Mouse (Mus musculus): ENCODE measurements at regions not wholly inside any gene's neighbourhood (a gene's known extent, or its start where the extent isn't known, plus 50 kb on each side); places are given as distances from the start of the nearest gene placed in this dataset.

- H3K4me3 ChIP-seq = no peak overlapping the region
- 65% methylated on average over 5 of the region's 5 CpGs for WGBS
- ATAC-seq (replicated peaks; ENCODE audit: insufficient number of reproducible peaks, insufficient read depth, low FRiP score, low read depth) = no peak
These were observed 266.4 kb upstream of the Camk1g start for GRCm38 (mm10) chr1:193636451-193636850.

GRCm38 (mm10) chr1:193632115-193632514 is 262.0 kb upstream of the Camk1g start:
- 78% methylated on average over 2 of the region's 2 CpGs for WGBS
- H3K36me3 ChIP-seq = no peaks in the 10 kb centered on the region
- no peak overlapping the region for H3K4me2 ChIP-seq
- no peak overlapping the region for H3K27ac ChIP-seq
- no peak overlapping the region for H3K9ac ChIP-seq
- H3K4me3 ChIP-seq = no peak overlapping the region
- no peak for ATAC-seq (replicated peaks; ENCODE audit: insufficient number of reproducible peaks, insufficient read depth, low FRiP score, low read depth)
- H3K27me3 ChIP-seq = no peaks in the 10 kb centered on the region; the same call in 1 of the 2 replicates
- H3K4me1 ChIP-seq (replicated peaks) = peaks cover 22% of the 10 kb centered on the region
- H3K9me3 ChIP-seq (replicated peaks) = no peaks in the 10 kb centered on the region

More at GRCm38 (mm10) chr1:193636451-193636850, 266.4 kb upstream of the Camk1g start:
- Histone ChIP-seq H3K9me3 (replicated peaks) (no peaks in the 10 kb centered on the region), H3K27ac (no peak overlapping the region), H3K36me3 (no peaks in the 10 kb centered on the region), H3K4me2 (no peak overlapping the region), H3K27me3 (no peaks in the 10 kb centered on the region), H3K4me1 (replicated peaks) (no peaks in the 10 kb centered on the region), H3K9ac (no peak overlapping the region)

GRCm38 (mm10) chr1:193629887-193630286 is 259.8 kb upstream of the Camk1g start:
- Histone ChIP-seq H3K4me3 (no peak overlapping the region), H3K4me2 (no peak overlapping the region), H3K36me3 (no peaks in the 10 kb centered on the region), H3K4me1 (replicated peaks) (peaks cover 36% of the 10 kb centered on the region), H3K27ac (peak overlapping the region; percentile 32), H3K9ac (no peak overlapping the region), H3K27me3 (no peaks in the 10 kb centered on the region; the same call in 1 of the 2 replicates), H3K9me3 (replicated peaks) (no peaks in the 10 kb centered on the region)
- 0 out of 2 replicates have a peak, but pooled peaks have one; percentile 35 for ATAC-seq (replicated peaks; ENCODE audit: insufficient number of reproducible peaks, insufficient read depth, low FRiP score, low read depth)
- 31% methylated on average over 2 of the region's 2 CpGs for WGBS

GRCm38 (mm10) chr1:193626924-193627849 is 257.1 kb upstream of the Camk1g start:
- H3K4me2 ChIP-seq = no peak overlapping the region
- H3K4me1 ChIP-seq (replicated peaks) = peaks cover 36% of the 10 kb centered on the region
- no peak for ATAC-seq (replicated peaks; ENCODE audit: insufficient number of reproducible peaks, insufficient read depth, low FRiP score, low read depth)
- no peak overlapping the region for H3K4me3 ChIP-seq
- H3K9ac ChIP-seq = no peak overlapping the region
- H3K36me3 ChIP-seq = no peaks in the 10 kb centered on the region
- 57% methylated on average over 16 of the region's 16 CpGs for WGBS
- H3K27ac ChIP-seq = no peak overlapping the region
- no peaks in the 10 kb centered on the region for H3K9me3 ChIP-seq (replicated peaks)
- H3K27me3 ChIP-seq = peaks cover 4% of the 10 kb centered on the region

GRCm38 (mm10) chr1:193625101-193625956 is 255.2 kb upstream of the Camk1g start:
- H3K9ac ChIP-seq = no peak overlapping the region
- H3K4me3 ChIP-seq = no peak overlapping the region
- H3K36me3 ChIP-seq = no peaks in the 10 kb centered on the region
- H3K4me2 ChIP-seq = no peak overlapping the region
- WGBS = 19% methylated on average over 9 of the region's 9 CpGs
- H3K4me1 ChIP-seq (replicated peaks) = peaks cover 32% of the 10 kb centered on the region
- H3K9me3 ChIP-seq (replicated peaks) = no peaks in the 10 kb centered on the region
- no peak for ATAC-seq (replicated peaks; ENCODE audit: insufficient number of reproducible peaks, insufficient read depth, low FRiP score, low read depth)
- peaks cover 4% of the 10 kb centered on the region for H3K27me3 ChIP-seq
- no peak overlapping the region for H3K27ac ChIP-seq

GRCm38 (mm10) chr1:193623571-193623970 is 253.5 kb upstream of the Camk1g start:
- Histone ChIP-seq H3K36me3 (no peaks in the 10 kb centered on the region), H3K9me3 (replicated peaks) (no peaks in the 10 kb centered on the region), H3K4me2 (no peak overlapping the region), H3K9ac (no peak overlapping the region), H3K27ac (no peak overlapping the region), H3K4me1 (replicated peaks) (peaks cover 20% of the 10 kb centered on the region), H3K27me3 (peaks cover 4% of the 10 kb centered on the region), H3K4me3 (no peak overlapping the region)
- no peak for ATAC-seq (replicated peaks; ENCODE audit: insufficient number of reproducible peaks, insufficient read depth, low FRiP score, low read depth)
- 88% methylated on average over 3 of the region's 3 CpGs for WGBS

- no peak overlapping the region for H3K4me2 ChIP-seq
- no peak overlapping the region for H3K27ac ChIP-seq
- WGBS = 65% methylated on average over 8 of the region's 8 CpGs
- H3K4me3 ChIP-seq = no peak overlapping the region
- no peaks in the 10 kb centered on the region for H3K9me3 ChIP-seq (replicated peaks)
- no peak overlapping the region for H3K9ac ChIP-seq
- no peaks in the 10 kb centered on the region for H3K27me3 ChIP-seq
- no peak for ATAC-seq (replicated peaks; ENCODE audit: insufficient number of reproducible peaks, insufficient read depth, low FRiP score, low read depth)
- no peaks in the 10 kb centered on the region for H3K36me3 ChIP-seq
- no peaks in the 10 kb centered on the region for H3K4me1 ChIP-seq (replicated peaks)
These were observed 248.2 kb upstream of the Camk1g start for GRCm38 (mm10) chr1:193618250-193618649.

- ATAC-seq (replicated peaks; ENCODE audit: insufficient number of reproducible peaks, insufficient read depth, low FRiP score, low read depth) = no peak
- Histone ChIP-seq H3K4me3 (no peak overlapping the region), H3K4me1 (replicated peaks) (no peaks in the 10 kb centered on the region), H3K9me3 (replicated peaks) (no peaks in the 10 kb centered on the region), H3K27ac (no peak overlapping the region), H3K9ac (no peak overlapping the region), H3K27me3 (no peaks in the 10 kb centered on the region), H3K4me2 (no peak overlapping the region), H3K36me3 (no peaks in the 10 kb centered on the region)
- 71% methylated on average over 4 of the region's 4 CpGs for WGBS
These were observed 240.4 kb upstream of the Camk1g start for GRCm38 (mm10) chr1:193610471-193610870.

- no peak overlapping the region for H3K9ac ChIP-seq
- WGBS = 54% methylated on average over 4 of the region's 4 CpGs
- no peaks in the 10 kb centered on the region for H3K9me3 ChIP-seq (replicated peaks)
- no peaks in the 10 kb centered on the region for H3K27me3 ChIP-seq
- H3K4me2 ChIP-seq = no peak overlapping the region
- H3K4me3 ChIP-seq = no peak overlapping the region
- ATAC-seq (replicated peaks; ENCODE audit: insufficient number of reproducible peaks, insufficient read depth, low FRiP score, low read depth) = no peak
- H3K27ac ChIP-seq = no peak overlapping the region
- no peaks in the 10 kb centered on the region for H3K36me3 ChIP-seq
- no peaks in the 10 kb centered on the region for H3K4me1 ChIP-seq (replicated peaks)
These were observed 229.8 kb upstream of the Camk1g start for GRCm38 (mm10) chr1:193599895-193600294.

- no peak overlapping the region for H3K4me2 ChIP-seq
- no peaks in the 10 kb centered on the region for H3K4me1 ChIP-seq (replicated peaks)
- no peak for ATAC-seq (replicated peaks; ENCODE audit: insufficient number of reproducible peaks, insufficient read depth, low FRiP score, low read depth)
- no peak overlapping the region for H3K4me3 ChIP-seq
- H3K27ac ChIP-seq = no peak overlapping the region
- no peak overlapping the region for H3K9ac ChIP-seq
- H3K36me3 ChIP-seq = no peaks in the 10 kb centered on the region
- H3K27me3 ChIP-seq = no peaks in the 10 kb centered on the region
- no peaks in the 10 kb centered on the region for H3K9me3 ChIP-seq (replicated peaks)
- WGBS = 52% methylated on average over 1 of the region's 1 CpGs
These were observed 229.1 kb upstream of the Camk1g start for GRCm38 (mm10) chr1:193599163-193599562.

GRCm38 (mm10) chr1:193590301-193590829 is 220.3 kb upstream of the Camk1g start:
- H3K9ac ChIP-seq = no peak overlapping the region
- peaks cover 27% of the 10 kb centered on the region for H3K4me1 ChIP-seq (replicated peaks)
- no peaks in the 10 kb centered on the region for H3K36me3 ChIP-seq
- no peak overlapping the region for H3K4me2 ChIP-seq
- no peak for ATAC-seq (replicated peaks; ENCODE audit: insufficient number of reproducible peaks, insufficient read depth, low FRiP score, low read depth)
- H3K27me3 ChIP-seq = no peaks in the 10 kb centered on the region
- no peak overlapping the region for H3K4me3 ChIP-seq
- H3K27ac ChIP-seq = no peak overlapping the region
- 51% methylated on average over 5 of the region's 5 CpGs for WGBS
- H3K9me3 ChIP-seq (replicated peaks) = no peaks in the 10 kb centered on the region
